Mouse (Mus musculus) central nervous system, embryonic 18 days (tissue): ENCODE data around the gene Trib3. TPM values are rescaled to one million over a fixed set of nuclear protein-coding genes. Genes with fewer than 3 reads are reported as not detected.

Experiments
- polyA plus RNA-seq: library from polyadenylated mRNA; depleted of rRNA; stranded (reverse); fragments of >200 nt; gene quantifications from 2 replicates; pipeline ENCODE4 v1.2.3, GENCODE M21; 2012; rRNA removed

Gene Trib3
- 1.0 and 1.1 TPM in 2 replicates for polyA plus RNA-seq

DNA sequence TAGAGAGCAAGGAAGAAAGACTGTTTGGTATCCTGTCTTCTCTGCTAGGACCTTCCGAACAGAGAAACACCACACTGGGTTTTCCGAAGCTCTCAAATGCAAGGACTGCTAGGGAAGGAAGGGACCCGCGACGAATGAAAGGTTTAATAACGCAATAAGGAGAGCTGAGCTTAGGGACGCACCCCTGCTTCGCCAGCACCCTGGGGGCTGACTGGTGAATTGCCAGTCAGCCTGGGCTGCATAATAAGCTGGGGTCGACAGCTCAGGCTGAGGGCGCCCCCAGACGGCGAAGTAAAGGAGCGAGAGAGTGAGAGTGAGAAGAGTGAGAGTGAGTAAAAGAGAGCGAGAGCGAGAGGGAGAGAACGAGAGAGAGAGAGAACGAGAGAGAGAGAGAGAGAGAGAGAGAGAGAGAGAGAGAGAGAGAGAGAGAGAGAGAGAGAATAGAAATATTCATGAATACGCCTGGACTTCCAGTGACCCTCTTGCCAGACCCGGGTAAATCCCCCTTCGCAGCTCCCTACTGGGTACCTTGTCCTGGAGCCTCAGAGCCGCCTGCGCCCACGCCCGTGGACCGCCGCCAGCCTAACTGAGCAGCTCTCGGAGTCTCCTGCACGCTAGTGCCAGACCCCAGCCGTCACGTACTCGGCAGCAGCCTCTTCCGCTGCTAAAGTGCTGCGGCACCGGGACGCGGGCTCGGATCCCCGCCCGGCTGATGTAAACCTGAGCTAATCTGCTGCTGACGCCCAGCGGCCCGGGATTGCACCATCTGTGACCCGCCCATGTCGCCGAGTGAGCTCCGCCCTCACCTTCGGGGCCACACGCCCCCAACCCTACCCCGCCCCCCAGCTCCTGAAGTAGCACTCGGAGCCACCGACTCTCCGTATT, at the start of gene Trib3:
Gene Trib3, minus strand, starts transcription at position 704 of the 885 bp plus-strand sequence.

DNA sequence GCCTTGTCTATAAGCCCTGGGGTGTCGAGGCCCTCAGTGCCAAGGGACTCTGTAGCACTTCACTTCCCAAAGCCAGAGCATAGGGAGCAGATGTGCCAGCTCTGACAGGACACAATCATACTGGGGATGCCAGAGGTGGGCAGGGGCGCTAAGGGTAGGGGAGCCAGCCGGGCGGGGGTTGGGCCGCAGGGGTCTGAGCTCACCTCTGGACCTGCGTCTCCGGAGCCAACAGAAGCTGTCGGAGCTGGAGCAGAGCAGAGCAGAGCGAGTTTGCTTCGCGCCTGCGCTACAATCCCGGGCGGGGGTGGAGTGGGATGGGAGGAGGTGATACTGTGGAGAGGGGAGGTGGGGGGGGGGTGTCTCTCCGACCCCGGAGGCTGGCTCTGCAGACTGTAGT, 32.5 kb upstream of the Trib3 start, which contains the start of gene Nrsn2:
Gene Nrsn2, minus strand, starts transcription at position 294 of the 397 bp plus-strand sequence.

DNA sequence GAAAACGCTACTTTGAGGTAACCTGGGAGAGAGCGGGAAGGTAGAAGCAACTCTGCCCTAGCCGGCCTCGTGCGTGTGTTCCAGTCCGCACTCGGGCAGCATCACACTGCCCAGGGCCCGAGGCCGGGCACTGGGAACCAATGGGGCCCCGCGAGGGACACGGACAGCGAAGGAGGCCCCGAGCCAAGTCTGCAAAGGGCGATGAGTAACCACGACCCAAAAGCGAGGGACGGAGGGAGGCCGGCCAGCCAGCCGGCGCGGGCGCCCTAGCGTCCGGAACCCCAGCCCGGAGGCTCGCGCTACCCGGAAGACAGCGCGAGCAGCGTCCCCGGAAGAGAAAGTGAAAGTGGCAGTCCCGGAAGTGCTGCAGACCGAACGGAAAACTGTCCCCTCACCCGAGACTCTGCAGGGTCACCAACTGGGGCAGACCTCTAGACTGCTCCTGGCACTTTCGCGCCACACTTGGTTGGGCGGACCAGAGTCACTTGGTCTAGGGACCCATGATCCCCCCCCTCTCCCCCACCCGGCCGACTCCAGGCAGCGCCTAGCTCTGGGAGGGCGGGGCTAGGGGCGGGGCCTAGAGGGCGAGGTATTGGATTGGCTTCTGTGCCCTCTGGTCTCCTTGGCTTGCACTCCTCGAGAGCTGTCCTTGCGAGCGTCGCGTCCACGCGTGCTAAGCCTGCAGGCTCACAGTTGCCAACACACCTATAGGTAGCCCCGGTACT, 11.6 kb downstream of the Trib3 start, which contains the start of gene Rbck1:
Gene Rbck1, minus strand, starts transcription at position 553 of the 725 bp plus-strand sequence.

DNA sequence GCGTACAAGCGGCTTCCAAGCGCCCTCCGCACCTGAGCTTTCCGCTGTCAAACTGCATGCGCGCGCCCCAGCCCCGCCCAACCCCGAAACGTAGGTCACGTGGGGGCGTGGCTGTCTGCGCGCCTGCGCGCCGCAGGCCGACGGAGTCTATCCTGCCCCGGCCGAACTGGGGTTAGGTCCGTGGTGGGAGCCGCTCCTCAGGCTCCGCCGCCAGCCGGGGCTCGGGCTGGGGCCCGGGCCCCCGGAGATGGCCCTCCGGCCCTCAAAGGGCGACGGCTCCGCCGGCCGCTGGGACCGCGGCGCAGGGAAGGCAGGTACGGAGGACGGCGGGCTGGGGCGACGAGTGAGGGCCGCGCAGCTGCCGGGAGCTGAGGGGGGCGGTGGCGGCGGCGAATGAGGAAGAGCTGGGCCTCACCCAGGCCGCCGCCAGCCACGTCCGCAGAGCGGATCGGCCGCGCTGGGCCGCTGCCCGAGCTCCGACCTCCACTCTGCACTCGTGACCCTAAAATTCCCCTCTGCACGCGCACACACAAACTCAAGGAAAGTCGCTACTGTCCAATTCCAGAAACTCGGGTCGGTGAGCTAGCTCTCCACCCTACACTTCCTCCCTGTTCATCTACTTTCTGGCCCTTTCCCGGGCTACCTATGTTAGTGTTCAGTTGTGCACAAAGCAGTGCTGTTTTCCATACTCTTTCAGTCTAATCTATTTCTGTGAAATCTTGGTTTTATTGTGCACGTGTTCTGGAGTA, 49.9 kb downstream of the Trib3 start, which contains the start of gene Tbc1d20:
Gene Tbc1d20, plus strand, starts transcription at position 102 of the 749 bp plus-strand sequence.

Other genes with a start within 250 kb of the Trib3 start
- 21.2 and 25.0 TPM in 2 replicates for gene Srxn1, start 238.5 kb downstream of the Trib3 start, polyA plus RNA-seq
- gene Tcf15, start 200.5 kb downstream of the Trib3 start, polyA plus RNA-seq: 1.6 and 1.7 TPM in 2 replicates
- gene Csnk2a1, start 117.2 kb downstream of the Trib3 start, polyA plus RNA-seq: 91.5 and 92.2 TPM in 2 replicates
- gene Tbc1d20, start 50.2 kb downstream of the Trib3 start, polyA plus RNA-seq: 35.3 and 36.4 TPM in 2 replicates
- gene Rbck1, start 11.4 kb downstream of the Trib3 start, polyA plus RNA-seq: 171 and 192 TPM in 2 replicates
- 35.8 and 37.4 TPM in 2 replicates for gene Nrsn2, start 32.6 kb upstream of the Trib3 start, polyA plus RNA-seq
- 57.6 and 65.4 TPM in 2 replicates for gene Sox12, start 54.0 kb upstream of the Trib3 start, polyA plus RNA-seq
- gene Zcchc3, start 71.0 kb upstream of the Trib3 start, polyA plus RNA-seq: 11.4 and 11.5 TPM in 2 replicates
- 2.8 and 3.4 TPM in 2 replicates for gene 6820408C15Rik, start 71.6 kb upstream of the Trib3 start, polyA plus RNA-seq
- gene Defb23, start 120.6 kb upstream of the Trib3 start, polyA plus RNA-seq: not detected in 2 replicates
- not detected in 2 replicates for gene Defb20, start 133.0 kb upstream of the Trib3 start, polyA plus RNA-seq
- gene Defb22, start 146.1 kb upstream of the Trib3 start, polyA plus RNA-seq: not detected in 2 replicates
- gene Defb26, start 167.7 kb upstream of the Trib3 start, polyA plus RNA-seq: not detected in 2 replicates
- not detected in 2 replicates for gene Defb28, start 174.2 kb upstream of the Trib3 start, polyA plus RNA-seq
- not detected in 2 replicates for gene Defb29, start 196.1 kb upstream of the Trib3 start, polyA plus RNA-seq
- gene Gm17416, start 225.3 kb upstream of the Trib3 start, polyA plus RNA-seq: not detected in 2 replicates
- gene Defb21, start 228.7 kb upstream of the Trib3 start, polyA plus RNA-seq: not detected in 2 replicates
- gene Defb19, start 236.3 kb upstream of the Trib3 start, polyA plus RNA-seq: not detected in 2 replicates